Mouse (Mus musculus) cerebellum, adult 9-11 months (tissue): Measurements from ENCODE around the gene Tk2.
"Not testable (repeated sequence)": the region's sequence is repeated elsewhere in the genome, so short reads cannot be mapped to it uniquely, and the experiment has no call there.

Source experiments
- DNase-seq: peaks from one replicate; pipeline ENCODE4 v3.0.0; 2022

Tk2 gene

GRCm38 (mm10) chr8:104248276-104248675, at the start of gene Tk2:
Gene Tk2 (minus strand): TSS chr8:104248558.
- peak; percentile 68 for DNase-seq

- no peak for DNase-seq
These were observed 46.0 kb upstream of the Tk2 start for GRCm38 (mm10) chr8:104294396-104294795.

DNA sequence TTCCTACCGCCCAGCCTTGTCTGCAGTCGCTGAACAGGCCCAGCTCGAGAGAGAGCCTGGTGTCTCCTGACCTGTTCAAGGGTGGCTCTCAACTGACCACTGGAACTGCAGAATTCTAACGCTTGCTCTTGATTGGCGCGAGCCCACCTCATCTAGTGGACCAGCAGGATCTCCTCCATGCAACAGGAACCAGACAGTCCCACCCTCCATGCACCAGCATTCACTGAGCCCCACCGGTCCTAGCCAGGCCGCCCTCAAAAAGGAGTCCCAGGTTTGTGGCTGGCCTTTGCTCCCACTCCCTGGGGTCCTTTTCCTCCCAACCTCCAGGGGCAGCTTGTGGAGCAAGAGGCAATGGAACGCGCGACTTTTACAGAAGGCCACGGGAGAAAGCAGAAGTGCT, 44.7 kb upstream of the Tk2 start, which contains the start of gene Cmtm2a:
Gene Cmtm2a (minus strand): TSS at position 101 of the 400 bp plus-strand sequence.
- not testable (repeated sequence) for DNase-seq

DNA sequence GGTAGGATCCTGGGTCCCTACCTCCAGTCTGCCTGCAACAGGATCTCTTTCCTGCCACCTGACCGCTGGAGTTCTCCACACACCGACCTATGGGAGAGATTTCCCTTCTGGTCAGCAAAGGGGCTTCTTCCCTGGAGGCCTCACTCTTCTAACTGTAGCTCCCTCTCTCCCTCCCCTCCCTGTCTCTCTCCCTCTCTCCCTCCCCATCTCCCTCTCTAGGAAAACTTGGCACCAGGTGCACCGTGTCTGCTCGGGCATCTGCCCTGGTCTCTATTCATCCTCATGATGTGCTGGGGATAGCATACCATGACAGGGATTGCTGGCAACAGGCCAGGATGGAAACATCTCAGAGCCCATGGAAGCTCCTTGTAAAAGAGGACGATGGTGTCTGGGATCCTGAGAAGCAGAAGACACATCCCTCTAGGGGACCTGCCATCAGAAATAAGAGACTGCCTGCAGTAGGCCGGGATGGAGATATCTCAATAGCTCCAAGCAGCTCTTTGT, 20.6 kb upstream of the Tk2 start:
- DNase-seq = no peak

- no peak for DNase-seq
These were observed 20.0 kb upstream of the Tk2 start for GRCm38 (mm10) chr8:104268368-104268767.

DNA sequence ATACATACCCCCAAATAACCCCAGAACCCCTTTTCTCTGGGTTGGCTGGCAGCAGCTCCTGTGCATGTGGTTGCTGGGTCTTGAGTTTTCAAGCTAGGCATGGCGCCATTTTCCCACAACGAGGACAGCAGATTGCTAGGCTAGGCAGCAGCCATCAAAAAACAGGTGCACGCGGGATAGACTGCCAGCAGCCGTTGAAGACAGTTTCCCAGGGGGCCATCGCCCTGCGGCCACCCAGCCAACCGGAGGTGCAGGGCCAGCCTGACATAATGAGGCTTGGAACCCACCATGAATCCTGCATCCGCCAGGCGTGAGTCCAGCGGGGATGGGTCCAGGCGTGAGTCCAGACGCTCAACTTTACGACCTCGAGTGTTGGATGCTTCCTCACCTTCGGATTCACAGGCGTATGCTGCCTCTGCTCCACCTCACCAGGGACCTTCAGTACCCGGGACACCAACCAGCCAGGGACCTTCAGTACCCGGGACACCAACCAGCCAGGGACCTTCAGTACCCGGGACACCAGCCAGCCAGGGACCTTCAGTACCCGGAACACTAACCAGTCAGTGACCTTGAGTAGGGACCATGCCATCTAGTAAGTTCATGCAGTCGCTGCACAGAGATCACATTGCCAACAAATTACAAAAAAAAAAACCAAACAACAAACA, 16.0 kb upstream of the Tk2 start:
- DNase-seq = not testable (repeated sequence)

- DNase-seq = not testable (repeated sequence)
These were observed 13.4 kb upstream of the Tk2 start for GRCm38 (mm10) chr8:104261802-104262201.

DNA sequence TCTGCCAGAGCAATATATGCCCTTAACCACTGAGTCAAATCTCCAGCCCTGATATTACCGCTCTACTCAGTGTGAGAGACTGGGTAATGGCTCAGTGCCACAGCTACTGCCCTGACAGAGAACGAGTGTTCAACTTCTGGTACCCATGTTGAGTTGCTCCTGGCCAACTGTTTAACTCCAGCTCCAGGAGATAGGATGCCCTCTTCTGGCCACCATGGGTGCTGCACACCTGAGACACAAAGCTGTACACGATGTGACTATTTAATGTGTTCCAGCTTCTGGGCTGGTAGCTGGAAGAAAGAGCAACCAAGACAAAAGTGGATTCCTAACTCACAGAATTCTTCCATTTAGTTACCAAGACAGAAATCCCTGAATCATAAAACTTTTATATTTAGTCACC, 4.7 kb upstream of the Tk2 start:
- no peak for DNase-seq

DNA sequence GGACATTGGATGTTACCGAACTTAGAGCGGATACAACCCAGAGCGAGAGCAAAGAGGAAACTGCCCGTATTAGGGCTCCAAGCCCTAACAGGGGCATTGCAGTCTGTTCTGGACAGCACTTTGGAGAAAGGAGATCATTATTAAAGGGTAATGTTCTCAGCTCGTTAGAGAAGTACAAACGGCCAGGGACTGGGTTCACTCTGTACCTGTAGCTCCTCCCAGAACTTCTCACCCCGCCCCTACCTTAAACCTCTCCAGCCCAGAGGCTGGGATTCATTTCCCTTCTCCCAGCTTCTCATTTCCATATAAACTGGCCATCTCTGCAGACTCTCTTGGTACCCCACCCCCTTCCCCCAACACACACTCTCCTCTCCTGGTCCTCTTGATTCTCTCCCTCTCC, 3.1 kb upstream of the Tk2 start:
- DNase-seq = no peak

- peak; percentile 77 for DNase-seq
These were observed 2.3 kb upstream of the Tk2 start, which contains the start of gene Cklf for GRCm38 (mm10) chr8:104250439-104251367. Gene Cklf (plus strand): TSS chr8:104250861.

GRCm38 (mm10) chr8:104249442-104249996, 1.2 kb upstream of the Tk2 start:
- DNase-seq = no peak

DNA sequence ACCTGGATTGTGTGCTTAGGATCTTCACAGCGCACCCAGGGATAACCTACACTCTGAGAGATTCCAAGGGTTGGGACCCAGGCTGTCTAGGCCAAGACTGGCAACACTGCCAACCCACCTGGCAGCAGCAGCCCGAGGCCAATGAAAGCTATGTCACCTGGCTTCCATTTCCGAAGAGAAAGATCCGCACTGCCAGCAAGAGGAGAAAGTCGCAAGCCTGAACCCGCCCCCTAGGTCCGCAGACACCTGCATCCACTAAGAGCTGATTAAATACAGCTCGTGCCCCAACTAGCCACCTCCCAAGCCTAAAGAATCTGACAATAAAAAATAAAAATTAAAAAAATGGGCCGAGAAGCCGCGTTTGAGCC, 466 bp downstream of the Tk2 start:
- DNase-seq = peak; percentile 55

DNA sequence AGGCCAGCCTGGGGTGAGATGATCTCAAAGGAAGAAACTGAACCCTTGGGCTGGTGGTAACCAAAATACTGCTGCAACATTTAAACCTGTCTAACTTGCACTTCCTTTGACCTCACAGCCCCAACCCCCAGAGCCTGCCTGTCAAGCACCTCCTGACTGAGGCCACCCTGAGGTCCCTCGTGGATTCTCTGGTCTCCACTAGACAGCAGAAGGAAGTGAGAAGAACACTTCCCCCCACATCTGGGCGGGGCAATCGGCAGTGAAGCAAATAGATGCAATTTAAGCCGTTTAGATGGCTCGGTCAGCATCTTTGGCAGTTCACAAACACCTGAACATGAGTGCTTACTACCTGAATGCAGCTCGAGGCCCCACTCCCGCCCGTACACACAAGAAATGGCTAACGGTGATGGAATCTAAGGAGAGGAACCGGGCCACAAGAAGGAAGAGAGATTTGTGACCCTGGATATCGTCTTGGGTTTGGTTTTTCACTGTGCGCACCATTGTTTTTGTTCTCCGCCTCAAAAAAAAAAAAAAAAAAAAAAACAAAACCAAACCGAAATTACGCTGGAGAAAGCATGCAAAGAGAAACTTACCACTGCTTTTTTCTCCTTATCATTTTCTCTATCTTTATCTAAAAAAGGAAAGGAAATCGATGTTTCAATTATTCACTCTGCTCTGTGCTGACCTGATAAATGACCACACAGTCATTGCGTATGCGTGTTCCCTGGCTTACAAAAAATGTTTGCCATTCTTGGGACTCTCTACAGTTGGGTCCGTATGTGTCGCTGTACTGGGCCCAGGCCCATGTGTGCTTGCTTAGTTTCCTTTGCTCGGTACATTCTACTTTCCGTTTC, 1.1 kb downstream of the Tk2 start:
- DNase-seq = peak; percentile 21

GRCm38 (mm10) chr8:104246621-104247020, 1.7 kb downstream of the Tk2 start:
- DNase-seq = no peak

DNA sequence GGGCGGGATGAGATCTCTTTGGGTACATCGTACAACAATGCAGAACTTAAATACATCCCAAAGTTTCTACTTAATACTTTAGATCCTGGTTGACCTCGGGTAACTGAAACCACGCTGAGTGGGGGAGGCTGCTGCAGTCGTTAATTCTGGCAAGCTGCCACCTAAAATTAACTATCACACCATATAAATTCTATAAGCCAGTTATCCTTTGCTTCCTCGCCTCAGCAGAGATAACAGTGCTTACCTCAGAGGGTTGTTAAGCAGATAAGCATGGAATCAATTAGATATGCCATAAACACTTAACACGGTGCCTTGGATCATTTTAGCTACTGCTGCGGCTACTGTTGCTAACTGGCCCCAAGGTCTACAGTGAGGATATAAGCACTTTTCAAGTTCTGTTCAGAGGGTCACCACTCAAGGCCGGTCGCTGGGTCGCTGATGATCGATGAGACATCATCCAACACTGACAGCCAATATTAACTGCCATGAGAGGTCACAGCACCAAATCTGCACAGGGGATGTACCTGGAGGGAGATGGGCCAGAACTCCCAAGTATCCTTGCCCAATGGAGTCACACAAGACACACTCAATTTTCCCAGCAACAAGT, 6.2 kb downstream of the Tk2 start:
- no peak for DNase-seq

DNA sequence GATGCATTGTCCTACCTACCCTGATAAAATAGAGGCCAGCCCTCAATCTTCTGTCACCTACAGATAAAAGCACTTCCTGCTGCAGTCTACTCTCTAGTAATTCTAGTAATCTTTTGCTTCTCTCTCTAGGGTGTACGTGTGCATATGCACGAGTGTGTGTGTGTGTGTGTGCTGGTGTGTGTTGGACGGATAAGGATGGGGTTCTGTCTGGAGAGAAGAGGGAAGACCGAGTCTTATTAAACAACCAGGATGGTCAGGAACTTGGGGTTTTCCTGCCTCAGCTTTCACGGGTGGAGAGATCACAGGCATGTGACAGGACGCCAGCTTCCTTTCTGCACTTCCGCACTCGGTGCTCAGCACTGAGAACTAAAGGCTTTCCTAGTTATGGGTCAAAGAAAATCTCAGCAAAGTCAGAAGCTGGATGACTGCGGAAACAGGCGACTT, 8.9 kb downstream of the Tk2 start:
- no peak for DNase-seq

GRCm38 (mm10) chr8:104234573-104234972, 13.8 kb downstream of the Tk2 start:
- DNase-seq = no peak

DNA sequence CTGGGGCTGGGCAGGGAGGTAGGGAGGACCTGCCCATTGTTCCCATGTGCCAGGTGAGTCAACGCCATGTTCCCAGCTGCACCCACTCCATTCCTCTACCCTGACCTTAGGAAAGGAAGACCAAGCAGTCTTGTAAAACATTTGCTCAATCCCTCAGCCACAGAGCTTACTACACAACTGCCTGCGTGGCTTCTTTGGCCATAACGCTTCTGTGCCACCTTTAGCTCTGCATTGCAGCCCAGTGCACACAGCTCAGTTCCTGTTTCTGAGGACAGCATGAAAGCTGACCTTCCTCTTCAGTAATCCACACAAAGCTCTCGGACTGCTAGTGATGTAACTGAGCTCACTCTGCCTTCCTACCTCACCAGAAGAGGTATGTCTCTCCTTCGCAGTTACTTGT, 15.4 kb downstream of the Tk2 start:
- no peak for DNase-seq

DNA sequence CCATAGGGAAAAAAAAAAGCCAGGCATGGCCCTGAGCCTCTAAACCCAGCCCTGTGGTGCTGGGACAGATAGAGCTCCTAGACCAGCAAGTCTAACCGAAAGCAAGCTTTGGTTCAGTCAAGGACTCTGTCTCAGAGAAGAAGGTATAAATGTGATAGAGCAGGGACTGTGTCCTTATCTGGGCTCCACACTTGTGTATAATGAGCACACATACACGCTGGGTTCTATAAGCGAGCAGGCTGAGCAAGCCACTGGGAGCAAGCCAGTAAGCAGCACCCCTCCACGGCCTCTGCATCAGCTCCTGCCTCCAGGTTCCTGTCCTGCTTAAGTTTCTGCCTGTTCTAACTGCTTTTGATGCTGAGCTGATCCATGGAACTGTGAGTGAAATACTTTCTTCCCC, 16.3 kb downstream of the Tk2 start:
- DNase-seq = no peak

- no peak for DNase-seq
These were observed 18.0 kb downstream of the Tk2 start for GRCm38 (mm10) chr8:104230377-104230776.

- no peak for DNase-seq
These were observed 21.3 kb downstream of the Tk2 start for GRCm38 (mm10) chr8:104227048-104227447.

DNA sequence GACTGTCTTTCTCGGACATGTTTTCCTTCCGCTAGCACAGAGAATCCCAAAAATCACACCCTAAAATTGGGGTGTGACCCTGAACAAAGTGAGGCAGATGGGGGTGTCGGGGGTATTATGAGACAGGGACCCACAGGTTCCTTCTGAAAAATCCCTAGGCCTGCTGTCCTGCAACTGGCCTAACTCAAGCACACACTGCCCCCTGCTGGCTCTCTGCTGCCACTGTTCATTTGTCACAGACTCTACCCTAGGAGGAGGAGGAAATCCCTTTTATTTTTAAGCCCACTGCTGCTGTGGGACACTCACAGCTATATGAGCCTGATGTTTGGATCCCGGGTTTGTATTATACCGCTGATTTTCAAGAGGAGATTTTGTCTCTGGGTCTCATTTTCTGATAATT, 28.6 kb downstream of the Tk2 start:
- peak; percentile 25 for DNase-seq
